Mouse (Mus musculus) cerebellum, postnatal 10 days (tissue): ENCODE results near the gene Fam160b1.

Experiments used
- DNase-seq, 2 experiments: peaks; one replicate each; pipeline ENCODE4 v3.0.0; 2021; ENCODE audit warnings: mixed read lengths in 2 of 2

Gene Fam160b1

GRCm38 (mm10) chr19:57344678-57345077, 15.8 kb upstream of the Fam160b1 start:
- no peak for DNase-seq

- DNase-seq: no peak
These were observed 11.4 kb upstream of the Fam160b1 start for GRCm38 (mm10) chr19:57349096-57349495.

GRCm38 (mm10) chr19:57352337-57352935, 8.0 kb upstream of the Fam160b1 start:
- no peak for DNase-seq

GRCm38 (mm10) chr19:57353228-57353627, 7.3 kb upstream of the Fam160b1 start:
- DNase-seq: peak; percentile 43

- DNase-seq: no peak
These were observed 6.4 kb upstream of the Fam160b1 start for GRCm38 (mm10) chr19:57354050-57354449.

- no peak for DNase-seq
These were observed 5.8 kb upstream of the Fam160b1 start for GRCm38 (mm10) chr19:57354715-57355114.

- DNase-seq: no peak
These were observed 4.8 kb upstream of the Fam160b1 start for GRCm38 (mm10) chr19:57355451-57356251.

GRCm38 (mm10) chr19:57356273-57356672, 4.2 kb upstream of the Fam160b1 start:
- DNase-seq: no peak

GRCm38 (mm10) chr19:57357244-57357643, 3.2 kb upstream of the Fam160b1 start:
- no peak for DNase-seq

GRCm38 (mm10) chr19:57357811-57358210, 2.7 kb upstream of the Fam160b1 start:
- DNase-seq: no peak

GRCm38 (mm10) chr19:57358322-57358721, 2.2 kb upstream of the Fam160b1 start:
- peak; percentile 64 to 74 for DNase-seq

- no peak for DNase-seq
These were observed 1.5 kb upstream of the Fam160b1 start for GRCm38 (mm10) chr19:57358836-57359598.

- DNase-seq: peak; percentile 60 to 63
These were observed 666 bp upstream of the Fam160b1 start for GRCm38 (mm10) chr19:57359701-57360326.

GRCm38 (mm10) chr19:57361131-57361938, 855 bp downstream of the Fam160b1 start:
- peak; percentile 74 to 78 for DNase-seq

GRCm38 (mm10) chr19:57361939-57362307, 1.4 kb downstream of the Fam160b1 start:
- DNase-seq: no peak

GRCm38 (mm10) chr19:57362586-57362985, 2.1 kb downstream of the Fam160b1 start:
- DNase-seq: peak; percentile 26 to 38

- no peak for DNase-seq
These were observed 2.6 kb downstream of the Fam160b1 start for GRCm38 (mm10) chr19:57363076-57363475.

GRCm38 (mm10) chr19:57363538-57363937, 3.1 kb downstream of the Fam160b1 start:
- DNase-seq: no peak

GRCm38 (mm10) chr19:57364942-57365673, 4.6 kb downstream of the Fam160b1 start:
- no peak for DNase-seq

- DNase-seq: peak; percentile 16 to 30
These were observed 5.5 kb downstream of the Fam160b1 start for GRCm38 (mm10) chr19:57366007-57366406.

GRCm38 (mm10) chr19:57366626-57367025, 6.1 kb downstream of the Fam160b1 start:
- no peak for DNase-seq
